Mouse (Mus musculus): ENCODE results near the gene Gin1. TPM values are rescaled to one million over a fixed set of nuclear protein-coding genes. Genes with fewer than 3 reads are reported as not detected.
"Not testable (repeated sequence)": the region's sequence is repeated elsewhere in the genome, so short reads cannot be mapped to it uniquely, and the experiment has no call there.

The Gin1 gene
- polyA plus RNA-seq, 1 experiment from 2014 or later = 18.0 TPM

- WGBS = 79% methylated on average over 4 of the region's 4 CpGs
- H3K4me1 ChIP-seq = peaks cover 13% of the 10 kb centered on the region
- not testable (repeated sequence) for H3K36me3 ChIP-seq; H3K27me3 ChIP-seq; H3K4me2 ChIP-seq (replicated peaks); H3K9ac ChIP-seq; H3K4me3 ChIP-seq; ATAC-seq (ENCODE audit: insufficient number of reproducible peaks, insufficient read depth, low FRiP score, low TSS enrichment); H3K27ac ChIP-seq; H3K9me3 ChIP-seq
Observed at GRCm38 (mm10) chr1:97765712-97766111, 4.3 kb upstream of the Gin1 start.

GRCm38 (mm10) chr1:97768089-97768488 lies 1.9 kb upstream of the Gin1 start:
- Histone ChIP-seq H3K27me3 (no peaks in the 10 kb centered on the region), H3K4me1 (peaks cover 16% of the 10 kb centered on the region), H3K36me3 (no peaks in the 10 kb centered on the region), H3K9ac (no peak overlapping the region), H3K4me2 (replicated peaks) (peak overlapping the region; percentile 50), H3K9me3 (no peaks in the 10 kb centered on the region), H3K4me3 (no peak overlapping the region), H3K27ac (no peak overlapping the region)
- ATAC-seq (ENCODE audit: insufficient number of reproducible peaks, insufficient read depth, low FRiP score, low TSS enrichment) = no peak
- 86% methylated on average over 2 of the region's 2 CpGs for WGBS

GRCm38 (mm10) chr1:97768906-97769293 lies 1.1 kb upstream of the Gin1 start:
- no peak overlapping the region for H3K27ac ChIP-seq
- H3K36me3 ChIP-seq = no peaks in the 10 kb centered on the region
- peak overlapping the region; percentile 50 for H3K4me2 ChIP-seq (replicated peaks)
- H3K4me1 ChIP-seq = peaks cover 16% of the 10 kb centered on the region
- no peaks in the 10 kb centered on the region for H3K27me3 ChIP-seq
- H3K9me3 ChIP-seq = no peaks in the 10 kb centered on the region
- no peak for ATAC-seq (ENCODE audit: insufficient number of reproducible peaks, insufficient read depth, low FRiP score, low TSS enrichment)
- H3K4me3 ChIP-seq = peak overlapping the region; percentile 86
- H3K9ac ChIP-seq = peak overlapping the region; percentile 79
- 12% methylated on average over 7 of the region's 7 CpGs for WGBS

- H3K4me3 ChIP-seq = peak overlapping the region; percentile 86
- peak overlapping the region; percentile 79 for H3K9ac ChIP-seq
- peak overlapping the region; percentile 50 for H3K4me2 ChIP-seq (replicated peaks)
- no peak; the same call in 1 of the 2 replicates for ATAC-seq (ENCODE audit: insufficient number of reproducible peaks, insufficient read depth, low FRiP score, low TSS enrichment)
- H3K36me3 ChIP-seq = no peaks in the 10 kb centered on the region
- no peaks in the 10 kb centered on the region for H3K27me3 ChIP-seq
- no peaks in the 10 kb centered on the region for H3K9me3 ChIP-seq
- peaks cover 16% of the 10 kb centered on the region for H3K4me1 ChIP-seq
- peak overlapping the region; percentile 72; the same call in 1 of the 2 replicates for H3K27ac ChIP-seq
- WGBS = under 1% methylated on average over 40 of the region's 40 CpGs
Observed at GRCm38 (mm10) chr1:97769294-97769903, 573 bp upstream of the Gin1 start.

GRCm38 (mm10) chr1:97771118-97771517 lies 1.1 kb downstream of the Gin1 start:
- WGBS = 74% methylated on average over 7 of the region's 7 CpGs
- Histone ChIP-seq H3K4me2 (replicated peaks) (peak overlapping the region; percentile 51), H3K27me3 (no peaks in the 10 kb centered on the region), H3K9ac (no peak overlapping the region), H3K9me3 (no peaks in the 10 kb centered on the region), H3K4me1 (peaks cover 16% of the 10 kb centered on the region), H3K27ac (no peak overlapping the region), H3K36me3 (peaks cover 3% of the 10 kb centered on the region; the same call in 1 of the 2 replicates), H3K4me3 (no peak overlapping the region)
- no peak for ATAC-seq (ENCODE audit: insufficient number of reproducible peaks, insufficient read depth, low FRiP score, low TSS enrichment)

GRCm38 (mm10) chr1:97771727-97772126 lies 1.8 kb downstream of the Gin1 start:
- 94% methylated on average over 5 of the region's 5 CpGs for WGBS
- ATAC-seq (ENCODE audit: insufficient number of reproducible peaks, insufficient read depth, low FRiP score, low TSS enrichment) = no peak

GRCm38 (mm10) chr1:97773362-97773761 lies 3.4 kb downstream of the Gin1 start:
- Histone ChIP-seq H3K4me3 (no peak overlapping the region), H3K4me2 (replicated peaks) (no peak overlapping the region), H3K9me3 (no peaks in the 10 kb centered on the region), H3K27ac (no peak overlapping the region), H3K36me3 (peaks cover 3% of the 10 kb centered on the region; the same call in 1 of the 2 replicates), H3K4me1 (peaks cover 6% of the 10 kb centered on the region), H3K9ac (no peak overlapping the region), H3K27me3 (no peaks in the 10 kb centered on the region)
- no peak for ATAC-seq (ENCODE audit: insufficient number of reproducible peaks, insufficient read depth, low FRiP score, low TSS enrichment)
- WGBS = 89% methylated on average over 6 of the region's 6 CpGs

More at GRCm38 (mm10) chr1:97771727-97772126, 1.8 kb downstream of the Gin1 start:
- Histone ChIP-seq H3K9me3 (no peaks in the 10 kb centered on the region), H3K4me1 (peaks cover 16% of the 10 kb centered on the region), H3K27me3 (no peaks in the 10 kb centered on the region), H3K27ac (no peak overlapping the region), H3K9ac (no peak overlapping the region), H3K36me3 (peaks cover 3% of the 10 kb centered on the region; the same call in 1 of the 2 replicates), H3K4me3 (no peak overlapping the region), H3K4me2 (replicated peaks) (no peak overlapping the region)

GRCm38 (mm10) chr1:97773973-97774372 lies 4.0 kb downstream of the Gin1 start:
- Histone ChIP-seq H3K9ac (no peak overlapping the region), H3K4me3 (no peak overlapping the region), H3K27ac (no peak overlapping the region), H3K36me3 (peaks cover 3% of the 10 kb centered on the region; the same call in 1 of the 2 replicates), H3K9me3 (no peaks in the 10 kb centered on the region), H3K27me3 (no peaks in the 10 kb centered on the region), H3K4me1 (peaks cover 3% of the 10 kb centered on the region; the same call in 1 of the 2 replicates), H3K4me2 (replicated peaks) (no peak overlapping the region)
- WGBS = 90% methylated on average over 2 of the region's 2 CpGs
- ATAC-seq (ENCODE audit: insufficient number of reproducible peaks, insufficient read depth, low FRiP score, low TSS enrichment) = no peak

- WGBS = 90% methylated on average over 7 of the region's 7 CpGs
- no peaks in the 10 kb centered on the region for H3K4me1 ChIP-seq
- H3K4me2 ChIP-seq (replicated peaks) = no peak overlapping the region
- no peak for ATAC-seq (ENCODE audit: insufficient number of reproducible peaks, insufficient read depth, low FRiP score, low TSS enrichment)
- H3K4me3 ChIP-seq = no peak overlapping the region
- no peaks in the 10 kb centered on the region for H3K9me3 ChIP-seq
- H3K27ac ChIP-seq = no peak overlapping the region
- H3K9ac ChIP-seq = no peak overlapping the region
- H3K27me3 ChIP-seq = no peaks in the 10 kb centered on the region
- H3K36me3 ChIP-seq = 0 out of 2 replicates have a peak, but pooled peaks cover 4% of the 10 kb centered on the region
Observed at GRCm38 (mm10) chr1:97781674-97782073, 11.7 kb downstream of the Gin1 start.

- H3K27ac ChIP-seq = no peak overlapping the region
- no peak for ATAC-seq (ENCODE audit: insufficient number of reproducible peaks, insufficient read depth, low FRiP score, low TSS enrichment)
- H3K27me3 ChIP-seq = no peaks in the 10 kb centered on the region
- H3K4me2 ChIP-seq (replicated peaks) = no peak overlapping the region
- no peak overlapping the region for H3K4me3 ChIP-seq
- WGBS = 80% methylated on average over 7 of the region's 7 CpGs
- 0 out of 2 replicates have a peak, but pooled peaks cover 4% of the 10 kb centered on the region for H3K36me3 ChIP-seq
- no peaks in the 10 kb centered on the region for H3K9me3 ChIP-seq
- H3K9ac ChIP-seq = no peak overlapping the region
- no peaks in the 10 kb centered on the region for H3K4me1 ChIP-seq
Observed at GRCm38 (mm10) chr1:97784928-97785327, 15.0 kb downstream of the Gin1 start.

- Histone ChIP-seq H3K36me3 (0 out of 2 replicates have a peak, but pooled peaks cover 4% of the 10 kb centered on the region), H3K27ac (no peak overlapping the region), H3K27me3 (no peaks in the 10 kb centered on the region), H3K9me3 (no peaks in the 10 kb centered on the region), H3K4me1 (no peaks in the 10 kb centered on the region), H3K4me3 (no peak overlapping the region), H3K9ac (no peak overlapping the region), H3K4me2 (replicated peaks) (no peak overlapping the region)
- 92% methylated on average over 11 of the region's 11 CpGs for WGBS
- ATAC-seq (ENCODE audit: insufficient number of reproducible peaks, insufficient read depth, low FRiP score, low TSS enrichment) = no peak
Observed at GRCm38 (mm10) chr1:97785685-97786393, 15.9 kb downstream of the Gin1 start.

- H3K36me3 ChIP-seq = 0 out of 2 replicates have a peak, but pooled peaks cover 4% of the 10 kb centered on the region
- ATAC-seq (ENCODE audit: insufficient number of reproducible peaks, insufficient read depth, low FRiP score, low TSS enrichment) = no peak
- 85% methylated on average over 3 of the region's 3 CpGs for WGBS
- H3K4me1 ChIP-seq = no peaks in the 10 kb centered on the region
- no peaks in the 10 kb centered on the region for H3K9me3 ChIP-seq
- H3K27ac ChIP-seq = no peak overlapping the region
- no peak overlapping the region for H3K4me2 ChIP-seq (replicated peaks)
- no peaks in the 10 kb centered on the region for H3K27me3 ChIP-seq
- no peak overlapping the region for H3K4me3 ChIP-seq
- H3K9ac ChIP-seq = no peak overlapping the region
Observed at GRCm38 (mm10) chr1:97787674-97788073, 17.7 kb downstream of the Gin1 start.

Data from embryonic facial prominence, embryonic 12.5 days (tissue).